Mouse (Mus musculus): ENCODE results near the gene Hist1h2bb.

Hist1h2bb gene

GRCm38 (mm10) chr13:23728472-23729191, 17.9 kb upstream of the Hist1h2bb start:
- no peak for DNase-seq (ENCODE audit: low read depth, low spot score)

DNA sequence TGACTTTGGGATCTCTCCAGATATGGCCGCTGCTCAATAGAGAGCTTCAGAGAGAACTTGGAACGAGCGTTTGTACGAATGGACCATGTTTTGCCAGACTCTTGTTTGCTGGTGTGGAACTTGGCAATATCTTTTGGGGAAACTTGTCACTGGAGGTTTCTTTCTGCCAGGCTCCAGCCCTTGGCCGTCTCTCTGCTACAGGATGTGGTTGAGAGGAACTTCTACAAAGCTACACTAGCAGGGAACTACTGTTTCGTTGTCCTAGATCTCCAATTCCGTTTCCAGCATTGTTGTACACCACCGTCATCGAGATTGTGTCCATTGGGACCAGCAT, 17.4 kb upstream of the Hist1h2bb start:
- no peak for DNase-seq (ENCODE audit: low read depth, low spot score)

GRCm38 (mm10) chr13:23729706-23730105, 16.8 kb upstream of the Hist1h2bb start:
- DNase-seq (ENCODE audit: low read depth, low spot score): no peak

- DNase-seq (ENCODE audit: low read depth, low spot score): no peak
Observed at GRCm38 (mm10) chr13:23730479-23730878, 16.1 kb upstream of the Hist1h2bb start.

DNA sequence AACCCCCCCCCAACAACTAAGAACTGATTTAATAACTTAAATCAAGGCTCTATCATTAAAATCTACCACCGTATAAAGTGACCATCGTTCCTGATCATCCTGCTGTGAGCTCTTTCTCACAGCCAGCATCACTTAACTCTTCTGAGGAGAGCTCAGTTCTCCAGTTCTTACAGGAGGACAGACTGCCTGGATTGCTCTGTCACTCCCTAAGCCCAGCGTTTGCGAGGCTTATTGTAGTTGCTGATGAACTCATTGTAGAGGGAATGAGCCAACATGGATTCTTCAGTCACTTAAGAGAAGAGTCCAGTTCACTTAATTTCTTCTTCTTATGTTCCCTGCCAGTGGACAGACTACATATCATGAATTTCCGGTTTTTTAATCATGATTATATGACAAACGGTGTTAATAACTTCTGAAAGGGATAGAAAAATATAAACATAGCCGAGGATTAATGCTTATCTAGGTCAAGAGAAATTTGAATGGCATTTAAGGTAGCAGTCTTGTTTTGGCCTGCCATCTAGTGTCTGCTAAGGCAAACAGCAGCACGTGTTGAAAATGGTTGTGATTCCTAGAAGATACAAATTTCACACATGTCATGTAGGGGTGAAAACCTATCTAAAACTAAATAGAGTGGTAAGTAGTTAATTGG, 14.3 kb upstream of the Hist1h2bb start:
- no peak for DNase-seq (ENCODE audit: low read depth, low spot score)

GRCm38 (mm10) chr13:23737091-23737490, 9.4 kb upstream of the Hist1h2bb start:
- no peak for DNase-seq (ENCODE audit: low read depth, low spot score)

GRCm38 (mm10) chr13:23738041-23738440, 8.5 kb upstream of the Hist1h2bb start:
- no peak for DNase-seq (ENCODE audit: low read depth, low spot score)

DNA sequence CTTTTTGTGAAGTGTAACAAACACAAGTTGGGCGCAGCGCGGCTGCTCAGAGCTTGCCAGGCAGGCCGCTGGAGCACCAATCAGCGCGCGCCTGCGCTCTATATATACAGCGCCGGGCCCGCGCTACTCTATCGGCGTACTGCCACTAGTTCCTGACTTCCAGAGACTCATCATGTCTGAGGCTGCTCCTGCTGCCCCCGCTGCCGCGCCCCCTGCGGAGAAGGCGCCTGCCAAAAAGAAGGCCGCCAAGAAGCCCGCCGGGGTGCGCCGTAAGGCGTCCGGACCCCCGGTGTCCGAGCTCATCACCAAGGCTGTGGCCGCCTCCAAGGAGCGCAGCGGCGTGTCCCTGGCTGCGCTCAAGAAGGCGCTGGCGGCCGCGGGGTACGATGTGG, 7.9 kb upstream of the Hist1h2bb start, which contains the start of gene Hist1h1c:
Hist1h1c (plus strand) TSS at position 132 of the 392 bp plus-strand sequence.
- peak; percentile 93 for DNase-seq (ENCODE audit: low read depth, low spot score)

DNA sequence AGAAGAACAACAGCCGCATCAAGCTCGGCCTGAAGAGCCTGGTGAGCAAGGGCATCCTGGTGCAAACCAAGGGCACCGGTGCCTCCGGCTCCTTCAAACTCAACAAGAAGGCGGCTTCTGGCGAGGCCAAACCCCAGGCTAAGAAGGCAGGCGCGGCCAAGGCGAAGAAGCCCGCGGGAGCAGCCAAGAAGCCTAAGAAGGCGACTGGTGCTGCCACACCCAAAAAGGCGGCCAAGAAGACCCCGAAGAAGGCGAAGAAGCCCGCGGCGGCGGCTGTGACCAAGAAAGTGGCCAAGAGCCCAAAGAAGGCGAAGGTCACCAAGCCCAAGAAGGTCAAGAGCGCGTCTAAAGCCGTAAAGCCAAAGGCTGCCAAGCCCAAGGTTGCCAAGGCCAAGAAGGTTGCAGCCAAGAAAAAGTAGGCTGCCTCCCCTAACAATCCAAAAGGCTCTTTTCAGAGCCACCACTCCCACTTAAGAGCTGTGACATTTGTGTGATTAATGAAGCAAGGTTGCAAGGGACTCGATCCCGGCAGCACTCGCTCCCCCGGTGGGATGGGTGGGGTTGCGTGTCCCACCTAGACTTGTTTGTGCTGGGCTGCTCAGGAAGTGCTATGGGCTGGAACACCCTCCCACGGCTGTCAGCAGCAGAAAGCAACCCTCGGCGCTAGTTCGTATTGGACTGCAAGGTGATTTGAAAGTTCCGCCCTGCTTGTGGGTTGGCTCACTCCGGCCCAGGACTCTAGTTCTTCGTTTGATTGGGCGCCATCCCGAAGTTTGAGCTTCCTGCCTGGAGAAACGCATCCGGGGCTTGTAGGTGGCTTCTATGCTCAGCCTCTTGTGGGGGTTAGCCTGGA, 7.2 kb upstream of the Hist1h2bb start:
- DNase-seq (ENCODE audit: low read depth, low spot score): peak; percentile 94

- DNase-seq (ENCODE audit: low read depth, low spot score): no peak
Observed at GRCm38 (mm10) chr13:23739922-23740252, 6.6 kb upstream of the Hist1h2bb start.

DNA sequence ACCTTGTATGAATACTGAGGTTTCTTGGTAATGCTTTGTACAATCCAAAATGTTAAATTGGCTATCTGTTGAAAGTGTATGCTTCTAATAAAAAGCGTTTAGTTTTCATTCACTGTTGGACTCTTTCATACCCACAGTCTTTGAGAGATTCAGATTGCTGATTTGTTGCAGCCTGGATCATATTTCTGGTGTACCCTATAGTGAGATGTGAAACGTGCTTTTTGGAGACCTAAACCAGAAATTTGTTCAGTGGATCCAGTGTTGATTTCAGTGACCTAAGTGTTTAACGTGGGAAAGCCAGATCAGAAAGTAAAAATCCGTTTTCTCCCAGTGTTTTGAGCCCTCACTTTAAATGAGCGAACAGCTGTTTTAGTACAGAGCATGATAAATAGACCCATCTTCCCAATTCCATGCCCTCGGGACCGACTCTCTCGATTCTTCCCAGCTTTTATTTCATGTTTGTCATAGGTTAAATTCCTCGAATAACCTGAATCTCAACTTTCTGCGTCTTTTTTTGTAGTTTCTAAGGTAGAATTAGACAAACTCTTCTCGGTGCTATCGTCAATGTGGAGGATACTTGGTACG, 6.2 kb upstream of the Hist1h2bb start:
- DNase-seq (ENCODE audit: low read depth, low spot score): no peak

DNA sequence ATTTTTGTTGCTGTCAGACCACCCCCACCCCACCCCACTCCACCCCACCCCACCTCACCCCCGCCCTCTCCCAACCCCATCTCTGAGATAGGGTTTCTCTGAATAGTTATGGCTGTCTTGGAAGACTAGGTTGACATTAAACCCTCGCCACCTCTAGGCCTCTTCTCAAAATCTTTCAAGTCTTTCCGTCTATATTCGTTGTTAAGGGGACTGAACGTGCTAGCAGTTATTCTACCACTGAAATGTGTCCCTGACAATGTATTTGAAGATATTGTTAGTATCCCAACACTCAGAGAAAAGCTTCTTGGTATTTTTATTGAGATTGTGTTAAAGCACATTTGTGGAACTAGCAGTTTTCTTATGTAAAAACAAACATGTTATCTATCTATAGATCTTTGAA, 5.6 kb upstream of the Hist1h2bb start:
- DNase-seq (ENCODE audit: low read depth, low spot score): no peak

GRCm38 (mm10) chr13:23742007-23742406, 4.5 kb upstream of the Hist1h2bb start:
- no peak for DNase-seq (ENCODE audit: low read depth, low spot score)

GRCm38 (mm10) chr13:23743215-23743614, 3.3 kb upstream of the Hist1h2bb start:
- DNase-seq (ENCODE audit: low read depth, low spot score): no peak

GRCm38 (mm10) chr13:23743963-23744362, 2.6 kb upstream of the Hist1h2bb start:
- DNase-seq (ENCODE audit: low read depth, low spot score): peak; percentile 21

DNA sequence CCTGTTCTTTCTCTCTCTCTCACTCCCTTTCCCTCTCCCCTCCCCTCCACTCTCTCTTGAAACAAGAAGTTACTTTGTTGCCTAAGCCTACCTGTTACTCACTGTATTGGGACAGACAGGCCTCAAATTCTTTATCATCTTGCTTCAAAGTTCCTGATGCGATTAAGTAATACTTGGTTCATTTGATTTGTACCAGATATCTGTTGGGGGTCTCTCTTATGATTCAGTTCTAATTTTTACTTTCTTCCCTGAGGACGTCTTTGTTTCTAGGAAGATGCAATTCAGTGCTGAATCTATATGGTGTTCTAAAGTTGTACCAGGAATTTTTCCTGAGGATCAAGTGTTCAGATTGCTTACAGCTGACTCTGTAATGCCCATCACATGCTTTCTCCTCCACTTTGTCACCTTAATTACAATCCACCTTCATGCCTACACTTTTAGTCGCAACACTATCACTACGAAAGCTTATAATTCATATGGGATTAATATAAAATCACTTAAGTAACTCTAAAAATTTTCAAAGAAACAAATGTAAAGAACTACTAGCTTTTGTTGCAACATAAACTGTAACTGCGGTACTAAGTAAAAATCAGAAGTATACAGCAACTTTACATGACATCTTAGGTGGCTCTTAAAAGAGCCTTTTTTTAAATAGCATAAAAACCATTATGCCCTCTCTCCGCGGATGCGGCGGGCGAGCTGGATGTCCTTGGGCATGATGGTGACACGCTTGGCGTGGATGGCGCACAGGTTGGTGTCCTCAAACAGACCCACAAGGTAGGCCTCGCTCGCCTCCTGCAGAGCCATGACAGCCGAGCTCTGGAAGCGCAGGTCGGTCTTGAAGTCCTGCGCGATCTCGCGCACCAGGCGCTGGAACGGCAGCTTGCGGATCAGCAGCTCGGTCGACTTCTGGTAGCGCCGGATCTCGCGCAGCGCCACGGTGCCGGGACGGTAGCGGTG, 1.8 kb upstream of the Hist1h2bb start:
- peak; percentile 23 for DNase-seq (ENCODE audit: low read depth, low spot score)

DNA sequence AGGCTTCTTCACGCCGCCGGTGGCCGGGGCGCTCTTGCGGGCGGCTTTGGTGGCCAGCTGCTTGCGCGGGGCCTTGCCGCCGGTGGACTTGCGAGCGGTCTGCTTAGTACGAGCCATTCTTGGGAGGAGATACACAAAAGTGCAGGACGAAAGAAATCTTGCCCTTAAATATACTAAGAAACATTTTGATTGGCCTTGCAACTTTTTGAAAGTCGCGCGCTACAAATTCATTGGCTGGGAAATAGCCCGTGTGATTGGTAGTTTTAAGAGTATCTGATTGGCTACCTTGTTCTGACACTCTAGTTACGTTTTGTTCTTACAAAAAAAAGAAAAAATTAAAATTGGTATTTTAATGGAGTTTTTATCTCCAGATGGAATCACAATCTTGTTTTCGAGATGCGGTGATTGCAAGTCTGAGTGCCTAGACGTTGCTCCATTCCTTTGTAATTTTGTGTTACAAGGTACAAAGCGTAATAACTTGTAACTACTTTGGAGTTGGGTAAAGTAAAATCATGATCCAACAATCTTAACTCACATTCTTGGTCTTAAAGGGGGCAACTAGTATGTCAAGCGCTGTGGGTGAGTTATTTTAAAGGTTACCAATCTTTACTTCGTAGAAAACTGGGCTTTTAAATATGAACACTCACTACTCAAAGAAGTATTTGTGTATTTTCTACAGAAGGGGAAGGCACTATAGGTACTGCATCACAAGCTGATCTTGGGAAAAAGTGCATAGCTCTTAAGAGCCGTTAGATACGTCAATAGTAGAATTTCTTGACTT, 963 bp upstream of the Hist1h2bb start, which contains the start of gene Hist1h3c:
Hist1h3c (minus strand) TSS at position 222 of the 781 bp plus-strand sequence.
- peak; percentile 93 for DNase-seq (ENCODE audit: low read depth, low spot score)

- DNase-seq (ENCODE audit: low read depth, low spot score): peak; percentile 24
Observed at GRCm38 (mm10) chr13:23747081-23747891, 752 bp downstream of the Hist1h2bb start.

DNA sequence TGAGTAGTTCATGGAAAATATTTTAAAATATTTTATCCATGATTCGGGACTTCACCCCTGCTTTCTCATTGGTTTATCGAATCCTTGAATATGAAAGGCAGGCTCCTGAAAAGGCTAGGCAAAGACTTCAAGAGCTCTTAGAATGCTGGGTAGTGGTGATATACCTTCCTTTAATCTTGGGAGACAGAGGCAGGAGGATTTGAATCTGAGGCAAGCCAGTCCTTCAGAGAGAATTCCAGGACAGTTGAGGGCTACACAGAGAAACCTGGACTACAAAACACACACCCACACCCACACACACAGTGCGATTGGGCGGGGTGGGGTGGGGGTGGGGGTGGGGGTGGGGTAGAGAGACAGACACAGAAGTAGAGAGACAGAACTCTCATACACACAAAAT, 1.4 kb downstream of the Hist1h2bb start:
- DNase-seq (ENCODE audit: low read depth, low spot score): no peak

Measured in mesoderm, embryonic 11.5 days (tissue).